Mouse (Mus musculus) spleen, adult 2 months (tissue): ENCODE measurements around the gene Fgf23.

Experiments used
- CTCF ChIP-seq: fragments of 200-500 bp; IDR thresholded peaks from 2 replicates; pipeline ENCODE4 v1.5.1; 2011; ENCODE audit warnings: mild to moderate bottlenecking, inconsistent platforms; ENCODE audit not compliant: insufficient read depth, insufficient read length, insufficient replicate concordance; ENCODE audit errors: extremely low read depth
- POLR2A ChIP-seq: fragments of 200-500 bp; IDR thresholded peaks from 2 replicates; pipeline ENCODE4 v1.6.1; 2011; ENCODE audit warnings: low read depth, low read length, inconsistent platforms

GRCm38 (mm10) chr6:127129659-127130058 lies 57.0 kb downstream of the Fgf23 start:
- TF ChIP-seq CTCF (no peak), POLR2A (no peak)
